Mouse (Mus musculus): ENCODE measurements at regions not wholly inside any gene's neighbourhood (a gene's known extent, or its start where the extent isn't known, plus 50 kb on each side); places are given as distances from the start of the nearest gene placed in this dataset.
A peak's percentile ranks its signal among the peaks of the same experiment; 100 is the strongest.

GRCm38 (mm10) chr4:32074399-32075296 lies 110.8 kb downstream of the Map3k7 start:
- no peak for DNase-seq (ENCODE audit: low spot score in 2 of 2)

GRCm38 (mm10) chr4:32076391-32076925 lies 112.6 kb downstream of the Map3k7 start:
- no peak for DNase-seq (ENCODE audit: low spot score in 2 of 2)

- no peak for DNase-seq (ENCODE audit: low spot score in 2 of 2)
Observed at GRCm38 (mm10) chr4:32083456-32083855, 119.6 kb downstream of the Map3k7 start.

GRCm38 (mm10) chr4:32084250-32084869 lies 120.5 kb downstream of the Map3k7 start:
- no peak for DNase-seq (ENCODE audit: low spot score in 2 of 2)

- DNase-seq (ENCODE audit: low spot score in 2 of 2), result no peak
Observed at GRCm38 (mm10) chr4:32085040-32085439, 121.1 kb downstream of the Map3k7 start.

GRCm38 (mm10) chr4:32091086-32091485 lies 127.2 kb downstream of the Map3k7 start:
- no peak for DNase-seq (ENCODE audit: low spot score in 2 of 2)

GRCm38 (mm10) chr4:32092320-32093041 lies 128.6 kb downstream of the Map3k7 start:
- DNase-seq (ENCODE audit: low spot score in 2 of 2), result no peak

- no peak for DNase-seq (ENCODE audit: low spot score in 2 of 2)
Observed at GRCm38 (mm10) chr4:32098233-32098632, 134.3 kb downstream of the Map3k7 start.

GRCm38 (mm10) chr4:32101002-32101401 lies 137.1 kb downstream of the Map3k7 start:
- peak in 1 of 2 experiments; percentile 3 for DNase-seq (ENCODE audit: low spot score in 2 of 2)

- DNase-seq (ENCODE audit: low spot score in 2 of 2), result no peak
Observed at GRCm38 (mm10) chr4:32106664-32107171, 131.9 kb upstream of the Bach2 start.

GRCm38 (mm10) chr4:32122320-32122719 lies 116.3 kb upstream of the Bach2 start:
- DNase-seq (ENCODE audit: low spot score in 2 of 2), result no peak

- DNase-seq (ENCODE audit: low spot score in 2 of 2), result no peak
Observed at GRCm38 (mm10) chr4:32126828-32127227, 111.8 kb upstream of the Bach2 start.

GRCm38 (mm10) chr4:32130594-32130993 lies 108.0 kb upstream of the Bach2 start:
- DNase-seq (ENCODE audit: low spot score in 2 of 2), result no peak

GRCm38 (mm10) chr4:32131819-32132218 lies 106.8 kb upstream of the Bach2 start:
- DNase-seq (ENCODE audit: low spot score in 2 of 2), result no peak

GRCm38 (mm10) chr4:32136151-32136550 lies 102.5 kb upstream of the Bach2 start:
- DNase-seq (ENCODE audit: low spot score in 2 of 2), result no peak

- DNase-seq (ENCODE audit: low spot score in 2 of 2), result no peak
Observed at GRCm38 (mm10) chr4:32137243-32137642, 101.4 kb upstream of the Bach2 start.

- no peak for DNase-seq (ENCODE audit: low spot score in 2 of 2)
Observed at GRCm38 (mm10) chr4:32137966-32138365, 100.6 kb upstream of the Bach2 start.

GRCm38 (mm10) chr4:32139586-32139985 lies 99.0 kb upstream of the Bach2 start:
- no peak for DNase-seq (ENCODE audit: low spot score in 2 of 2)

- DNase-seq (ENCODE audit: low spot score in 2 of 2), result no peak
Observed at GRCm38 (mm10) chr4:32140068-32140467, 98.5 kb upstream of the Bach2 start.

- DNase-seq (ENCODE audit: low spot score in 2 of 2), result no peak
Observed at GRCm38 (mm10) chr4:32142198-32142597, 96.4 kb upstream of the Bach2 start.

- DNase-seq (ENCODE audit: low spot score in 2 of 2), result no peak
Observed at GRCm38 (mm10) chr4:32147146-32147545, 91.5 kb upstream of the Bach2 start.

GRCm38 (mm10) chr4:32148597-32148996 lies 90.0 kb upstream of the Bach2 start:
- DNase-seq (ENCODE audit: low spot score in 2 of 2), result no peak
